Mouse (Mus musculus): ENCODE results near the gene Osbpl11.

Osbpl11 gene

GRCm38 (mm10) chr16:33244933-33245470 is 60.1 kb downstream of the Osbpl11 start:
- DNase-seq = peak; percentile 26 to 34

- no peak for DNase-seq
These were observed 61.7 kb downstream of the Osbpl11 start for GRCm38 (mm10) chr16:33246526-33246925.

- DNase-seq = no peak
These were observed 62.1 kb downstream of the Osbpl11 start for GRCm38 (mm10) chr16:33247006-33247405.

- peak; percentile 30 to 49 for DNase-seq
These were observed 65.8 kb downstream of the Osbpl11 start for GRCm38 (mm10) chr16:33250651-33251120.

- peak; percentile 96 to 98 for DNase-seq
These were observed 66.6 kb downstream of the Osbpl11 start, which contains the start of gene Snx4 for GRCm38 (mm10) chr16:33251194-33252051. Gene Snx4, plus strand, starts transcription at chr16:33251442.

GRCm38 (mm10) chr16:33255601-33256000 is 70.7 kb downstream of the Osbpl11 start:
- DNase-seq = no peak

GRCm38 (mm10) chr16:33258530-33258929 is 73.7 kb downstream of the Osbpl11 start:
- DNase-seq = no peak

GRCm38 (mm10) chr16:33259824-33260223 is 75.0 kb downstream of the Osbpl11 start:
- no peak for DNase-seq

GRCm38 (mm10) chr16:33260825-33261224 is 76.0 kb downstream of the Osbpl11 start:
- no peak for DNase-seq

GRCm38 (mm10) chr16:33261584-33262061 is 76.8 kb downstream of the Osbpl11 start:
- DNase-seq = no peak

GRCm38 (mm10) chr16:33262096-33262495 is 77.2 kb downstream of the Osbpl11 start:
- no peak for DNase-seq

- DNase-seq = no peak
These were observed 82.9 kb downstream of the Osbpl11 start for GRCm38 (mm10) chr16:33267616-33268253.

GRCm38 (mm10) chr16:33271824-33272223 is 87.0 kb downstream of the Osbpl11 start:
- no peak for DNase-seq

- no peak for DNase-seq
These were observed 98.2 kb downstream of the Osbpl11 start for GRCm38 (mm10) chr16:33283079-33283478.

- DNase-seq = no peak
These were observed 103.7 kb downstream of the Osbpl11 start for GRCm38 (mm10) chr16:33288536-33288935.

- DNase-seq = peak; percentile 72 to 74
These were observed 105.1 kb downstream of the Osbpl11 start for GRCm38 (mm10) chr16:33289981-33290380.

GRCm38 (mm10) chr16:33292241-33292640 is 107.4 kb downstream of the Osbpl11 start:
- no peak for DNase-seq
